Mouse (Mus musculus): ENCODE results near the gene Kmt2c. TPM values are rescaled to one million over a fixed set of nuclear protein-coding genes. Genes with fewer than 3 reads are reported as not detected.

Kmt2c gene
- total and polyA plus RNA-seq, 2 experiments from 2014 or later = 11.3 to 58.9 TPM

DNA sequence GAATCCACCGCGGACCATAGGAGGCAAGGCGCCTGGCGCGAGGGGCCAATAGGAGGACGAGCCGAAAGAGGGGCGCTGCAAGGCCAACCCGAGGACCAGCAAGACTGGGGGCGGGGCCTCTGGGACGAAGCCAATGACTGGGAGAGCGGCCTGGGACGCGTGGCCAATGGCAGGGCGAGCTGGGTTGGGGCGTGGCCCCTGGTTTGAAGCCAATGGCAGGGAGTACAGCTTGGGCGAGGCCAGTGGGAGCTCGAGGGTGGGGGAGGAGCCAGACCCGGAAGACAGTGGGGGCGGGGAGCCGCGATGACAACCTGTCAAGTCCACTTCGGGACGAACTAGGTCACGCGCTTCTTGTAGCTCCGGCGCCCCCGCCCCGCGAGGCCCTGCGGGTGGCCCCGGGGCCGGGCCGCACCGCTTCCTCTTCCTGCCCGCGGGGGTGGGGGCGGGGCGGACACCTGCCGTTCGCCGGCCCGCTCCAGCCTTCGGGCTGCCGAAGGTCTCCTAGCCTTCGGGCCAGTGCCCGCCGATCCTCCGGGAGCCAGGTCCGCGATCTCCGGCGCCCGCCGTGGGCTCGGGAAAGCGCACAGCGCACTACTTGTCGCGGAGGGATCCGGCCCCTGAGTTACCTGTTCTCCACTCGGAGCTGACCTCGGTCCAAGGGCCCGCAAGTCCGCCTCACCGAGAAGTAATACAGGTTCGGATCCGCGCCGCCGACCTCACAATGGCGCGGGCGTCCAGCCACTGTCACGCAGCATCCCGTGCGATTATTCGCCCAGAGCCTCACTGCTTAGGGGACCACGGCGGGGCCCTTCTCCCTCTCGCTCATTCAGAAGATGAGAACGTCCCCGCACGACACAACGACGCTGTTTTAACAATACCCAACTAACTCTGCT is 31.2 kb upstream of the Kmt2c start:
- Histone ChIP-seq H3K27ac (ENCODE audit: low read depth, low read length) (peak overlapping the region; percentile 96), H3K36me3 (ENCODE audit: insufficient read depth) (no peaks in the 10 kb centered on the region), H3K4me1 (ENCODE audit: insufficient read depth) (no peaks in the 10 kb centered on the region), H3K4me2 (ENCODE audit: low read depth) (peak overlapping the region; percentile 76), H3K9ac (peak overlapping the region; percentile 86), H3K4me3 (ENCODE audit: low read depth, low read length) (peak overlapping the region; percentile 69), H3K27me3 (ENCODE audit: insufficient read depth, low read length) (no peaks in the 10 kb centered on the region), H3K9me3 (ENCODE audit: low read length) (no peaks in the 10 kb centered on the region)
- ATAC-seq = peak; percentile 98
- peak; percentile 99 for DNase-seq
- 1% methylated on average over 71 of the region's 87 CpGs for WGBS
- peak; percentile 49 for TF ChIP-seq CTCF (IDR thresholded peaks at IDR 0.05; ENCODE audit: low read depth)

DNA sequence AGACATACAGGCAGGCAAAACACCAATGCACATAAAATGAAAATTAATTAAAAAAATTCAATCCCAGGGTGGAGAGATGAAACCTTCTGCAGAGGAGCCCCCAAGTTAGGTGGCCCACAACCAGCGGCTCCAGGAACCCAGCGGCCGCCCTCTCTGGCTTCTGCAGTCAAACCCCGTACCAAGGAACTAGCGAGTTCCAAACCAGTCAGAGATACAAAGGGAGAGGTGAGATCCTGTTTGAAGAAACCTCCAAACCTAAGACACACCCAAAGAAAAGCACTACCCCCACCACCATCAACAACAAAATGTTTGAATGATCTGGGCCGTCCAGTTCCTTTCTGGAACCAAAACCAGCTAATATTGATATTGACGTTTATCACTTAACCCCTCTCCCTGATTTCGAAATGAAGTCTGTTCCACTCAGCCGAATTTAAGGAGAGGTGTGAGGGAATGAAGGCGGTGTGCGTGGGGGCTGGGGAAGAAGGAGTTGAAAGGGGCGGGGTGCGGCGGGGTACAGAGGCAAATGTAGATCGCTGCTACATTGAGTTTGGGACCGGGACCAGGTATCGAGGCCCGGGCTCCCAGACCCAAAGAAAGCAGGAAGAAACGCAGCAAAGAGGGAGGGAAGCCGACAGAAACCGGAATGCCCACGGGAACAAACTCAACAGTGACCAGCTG is 30.4 kb upstream of the Kmt2c start:
- H3K4me2 ChIP-seq (ENCODE audit: low read depth) = peak overlapping the region; percentile 76
- peak overlapping the region; percentile 96 for H3K27ac ChIP-seq (ENCODE audit: low read depth, low read length)
- WGBS = 9% methylated on average over 22 of the region's 22 CpGs
- H3K36me3 ChIP-seq (ENCODE audit: insufficient read depth) = no peaks in the 10 kb centered on the region
- H3K4me1 ChIP-seq (ENCODE audit: insufficient read depth) = no peaks in the 10 kb centered on the region
- H3K27me3 ChIP-seq (ENCODE audit: insufficient read depth, low read length) = no peaks in the 10 kb centered on the region
- TF ChIP-seq CTCF (IDR thresholded peaks at IDR 0.05; ENCODE audit: low read depth) = no peak
- ATAC-seq (peak; percentile 50; the same call in 1 of the 2 replicates), DNase-seq (no peak)
- H3K9ac ChIP-seq = peak overlapping the region; percentile 86
- no peaks in the 10 kb centered on the region for H3K9me3 ChIP-seq (ENCODE audit: low read length)
- H3K4me3 ChIP-seq (ENCODE audit: low read depth, low read length) = peak overlapping the region; percentile 69

DNA sequence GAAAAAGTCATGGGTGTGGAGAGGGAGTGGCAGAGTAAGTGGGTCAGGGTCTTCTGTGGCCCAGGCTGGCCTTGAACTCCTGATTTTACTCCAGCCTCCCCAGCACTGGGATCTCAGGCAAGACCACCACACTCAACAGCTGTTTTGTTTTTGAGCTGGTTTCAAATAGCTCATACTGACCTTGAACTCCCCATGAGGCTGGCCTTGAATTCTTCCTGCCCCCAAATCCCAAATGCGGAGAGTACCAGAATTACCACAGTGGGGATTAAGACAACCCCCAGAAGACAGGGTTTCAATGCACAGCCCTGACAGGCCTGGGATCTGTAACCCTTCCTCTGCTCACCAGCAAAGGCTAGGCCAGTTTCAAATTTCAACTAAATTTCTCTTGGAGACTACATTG is 29.4 kb upstream of the Kmt2c start:
- no peak overlapping the region for H3K27ac ChIP-seq (ENCODE audit: low read depth, low read length)
- no peak for ATAC-seq

DNA sequence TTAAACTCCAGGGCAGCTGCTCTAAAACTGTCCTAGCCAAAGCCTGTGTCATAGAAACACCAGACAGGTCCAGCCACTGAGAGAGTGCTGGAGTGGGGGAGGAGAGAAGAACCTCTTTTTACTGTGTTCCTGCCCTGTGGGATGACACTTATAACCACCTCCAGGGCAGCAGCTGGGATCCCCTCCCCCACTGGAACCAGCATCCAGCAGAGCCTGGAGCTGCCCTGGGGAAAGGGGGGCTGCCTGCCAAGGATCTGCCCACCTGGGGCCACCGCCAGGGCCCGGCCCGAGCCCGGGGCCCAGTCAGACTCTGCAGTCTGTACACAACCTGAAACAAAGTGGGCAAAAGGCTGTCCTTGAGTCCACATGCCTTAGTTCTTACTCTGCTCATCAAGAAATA is 28.3 kb upstream of the Kmt2c start:
- Histone ChIP-seq H3K27me3 (ENCODE audit: insufficient read depth, low read length) (no peaks in the 10 kb centered on the region), H3K9ac (no peak overlapping the region), H3K27ac (ENCODE audit: low read depth, low read length) (no peak overlapping the region), H3K9me3 (ENCODE audit: low read length) (no peaks in the 10 kb centered on the region), H3K4me2 (ENCODE audit: low read depth) (no peak overlapping the region), H3K36me3 (ENCODE audit: insufficient read depth) (no peaks in the 10 kb centered on the region), H3K4me1 (ENCODE audit: insufficient read depth) (no peaks in the 10 kb centered on the region), H3K4me3 (ENCODE audit: low read depth, low read length) (no peak overlapping the region)
- 22% methylated on average over 4 of the region's 4 CpGs for WGBS
- TF ChIP-seq CTCF (IDR thresholded peaks at IDR 0.05; ENCODE audit: low read depth) = no peak
- ATAC-seq (no peak), DNase-seq (no peak)

More for the DNA sequence above, 29.4 kb upstream of the Kmt2c start:
- Histone ChIP-seq H3K36me3 (ENCODE audit: insufficient read depth) (no peaks in the 10 kb centered on the region), H3K9ac (no peak overlapping the region), H3K4me1 (ENCODE audit: insufficient read depth) (no peaks in the 10 kb centered on the region), H3K4me3 (ENCODE audit: low read depth, low read length) (no peak overlapping the region), H3K4me2 (ENCODE audit: low read depth) (no peak overlapping the region), H3K9me3 (ENCODE audit: low read length) (no peaks in the 10 kb centered on the region), H3K27me3 (ENCODE audit: insufficient read depth, low read length) (no peaks in the 10 kb centered on the region)
- DNase-seq = no peak
- WGBS = 80% methylated on average over 1 of the region's 1 CpGs
- TF ChIP-seq CTCF (IDR thresholded peaks at IDR 0.05; ENCODE audit: low read depth) = no peak

DNA sequence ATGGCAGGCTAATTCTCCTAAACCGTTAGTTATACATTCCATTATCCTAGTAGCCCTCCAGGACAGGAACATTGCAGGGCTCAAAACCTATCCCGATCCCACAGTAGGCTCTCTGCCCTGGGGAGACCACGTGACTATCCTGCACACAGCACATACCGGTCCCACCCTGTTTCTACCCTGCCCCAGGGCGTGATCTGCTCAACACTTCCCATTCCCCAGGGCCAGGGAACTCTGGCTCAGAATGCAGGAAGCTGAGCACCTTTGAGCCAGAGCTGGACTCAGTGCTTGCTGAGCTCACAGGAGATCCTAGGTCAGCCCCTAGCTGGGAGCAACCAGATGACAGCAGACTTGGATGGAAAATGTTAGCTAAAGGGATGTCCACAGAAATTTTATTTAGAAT is 27.5 kb upstream of the Kmt2c start:
- WGBS = 42% methylated on average over 5 of the region's 5 CpGs
- no peak overlapping the region for H3K4me2 ChIP-seq (ENCODE audit: low read depth)
- no peaks in the 10 kb centered on the region for H3K36me3 ChIP-seq (ENCODE audit: insufficient read depth)
- no peak overlapping the region for H3K27ac ChIP-seq (ENCODE audit: low read depth, low read length)
- H3K27me3 ChIP-seq (ENCODE audit: insufficient read depth, low read length) = no peaks in the 10 kb centered on the region
- H3K9ac ChIP-seq = no peak overlapping the region
- TF ChIP-seq CTCF (IDR thresholded peaks at IDR 0.05; ENCODE audit: low read depth) = no peak
- no peak for ATAC-seq
- H3K4me3 ChIP-seq (ENCODE audit: low read depth, low read length) = no peak overlapping the region
- no peaks in the 10 kb centered on the region for H3K9me3 ChIP-seq (ENCODE audit: low read length)
- DNase-seq = no peak
- H3K4me1 ChIP-seq (ENCODE audit: insufficient read depth) = no peaks in the 10 kb centered on the region

DNA sequence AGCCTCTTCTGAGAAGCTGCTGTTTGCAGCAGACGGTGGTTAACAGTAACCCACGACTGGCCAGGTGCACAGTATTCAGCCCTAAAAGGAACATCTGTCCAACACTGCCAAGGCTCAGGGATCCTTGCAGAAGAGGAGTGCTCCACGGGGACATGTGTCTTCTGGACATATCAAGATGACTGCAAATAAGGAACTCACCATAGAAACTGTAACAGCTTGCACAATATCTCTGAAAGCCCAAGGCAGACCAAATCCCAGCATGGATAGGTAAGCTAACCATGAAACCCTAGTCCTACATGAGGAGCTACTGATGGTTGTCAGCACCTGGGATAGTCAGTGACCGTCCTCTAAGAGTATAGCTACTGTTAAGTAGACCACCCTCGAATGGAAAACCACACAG is 22.9 kb upstream of the Kmt2c start:
- no peak overlapping the region for H3K9ac ChIP-seq
- H3K4me2 ChIP-seq (ENCODE audit: low read depth) = no peak overlapping the region
- no peak for TF ChIP-seq CTCF (IDR thresholded peaks at IDR 0.05; ENCODE audit: low read depth)
- no peak for ATAC-seq
- H3K27ac ChIP-seq (ENCODE audit: low read depth, low read length) = no peak overlapping the region
- H3K4me3 ChIP-seq (ENCODE audit: low read depth, low read length) = no peak overlapping the region
- no peaks in the 10 kb centered on the region for H3K27me3 ChIP-seq (ENCODE audit: insufficient read depth, low read length)
- DNase-seq = no peak
- H3K9me3 ChIP-seq (ENCODE audit: low read length) = no peaks in the 10 kb centered on the region
- WGBS = 90% methylated on average over 5 of the region's 5 CpGs
- no peaks in the 10 kb centered on the region for H3K4me1 ChIP-seq (ENCODE audit: insufficient read depth)
- H3K36me3 ChIP-seq (ENCODE audit: insufficient read depth) = no peaks in the 10 kb centered on the region

DNA sequence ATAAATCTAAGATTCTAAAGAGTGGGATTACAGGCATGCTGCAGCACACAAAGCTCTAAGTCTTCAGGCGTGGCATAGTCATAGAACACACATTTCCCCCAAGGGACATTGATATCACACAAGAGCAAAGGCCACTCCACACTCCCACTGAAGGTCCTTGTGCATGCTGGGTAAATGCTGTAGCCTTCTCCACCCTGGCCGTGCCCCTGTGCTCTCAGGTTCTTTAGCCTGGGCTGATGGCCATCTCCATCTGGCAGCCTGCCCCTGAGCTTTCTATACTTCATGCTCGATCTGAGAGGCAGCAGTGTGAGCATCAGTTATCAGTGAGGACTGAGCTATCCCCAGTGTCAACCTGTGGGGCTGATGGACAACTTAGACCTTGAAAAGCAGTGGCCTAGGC is 21.2 kb upstream of the Kmt2c start:
- Histone ChIP-seq H3K9me3 (ENCODE audit: low read length) (no peaks in the 10 kb centered on the region), H3K4me2 (ENCODE audit: low read depth) (no peak overlapping the region), H3K27me3 (ENCODE audit: insufficient read depth, low read length) (no peaks in the 10 kb centered on the region), H3K9ac (no peak overlapping the region), H3K4me3 (ENCODE audit: low read depth, low read length) (no peak overlapping the region), H3K4me1 (ENCODE audit: insufficient read depth) (no peaks in the 10 kb centered on the region), H3K36me3 (ENCODE audit: insufficient read depth) (no peaks in the 10 kb centered on the region), H3K27ac (ENCODE audit: low read depth, low read length) (no peak overlapping the region)
- TF ChIP-seq CTCF (IDR thresholded peaks at IDR 0.05; ENCODE audit: low read depth) = no peak
- no peak for DNase-seq
- no peak for ATAC-seq
- WGBS = 58% methylated on average over 3 of the region's 3 CpGs
